In genomic region chr3:79927050-79927449, GRCm38 (mm10) we compare ENCODE assay signal across 22 mouse cellular contexts. TPM values are rescaled to one million over a fixed set of nuclear protein-coding genes. Genes with fewer than 3 reads are reported as not detected.
A peak's percentile ranks its signal among the peaks of the same experiment; 100 is the strongest.
DNase-seq lines count a peak whose midpoint lies in the region; ATAC-seq and TF ChIP-seq lines count a peak whose summit lies in the region.
"Had no signal": no experiment of that assay in that cellular context is flagged by ENCODE, and none has a peak within 500 bp of the region (broad histone marks: within the 10 kb centered on the region; RNA-seq: fewer than 3 reads in every experiment).

No protein-coding gene starts in this region.

- no peak overlapping the region for H3K4me2 ChIP-seq in forebrain, postnatal 0 days (ENCODE audit: low read depth)
- H3K4me2 ChIP-seq in forebrain, embryonic 15.5 days (replicated peaks), result no peak overlapping the region
- H3K4me2 ChIP-seq in heart, postnatal 0 days (ENCODE audit: low read depth, low read length), result no peak overlapping the region
- H3K4me2 ChIP-seq in lung, postnatal 0 days (replicated peaks; ENCODE audit: low read depth, low read length), result no peak overlapping the region
- H3K4me2 ChIP-seq: embryonic facial prominence, embryonic 12.5 days; intestine, embryonic 15.5 days; kidney, embryonic 15.5 days; limb, embryonic 15.5 days; stomach, embryonic 15.5 days had no signal

- H3K27me3 ChIP-seq in forebrain, postnatal 0 days (ENCODE audit: insufficient read depth, low read length), result no peaks in the 10 kb centered on the region
- H3K27me3 ChIP-seq in forebrain, embryonic 15.5 days, result no peaks in the 10 kb centered on the region
- no peaks in the 10 kb centered on the region for H3K27me3 ChIP-seq in heart, postnatal 0 days (ENCODE audit: control insufficient read depth, insufficient read depth, low read length)
- H3K27me3 ChIP-seq in lung, postnatal 0 days (replicated peaks; ENCODE audit: insufficient read depth, low read length), result no peaks in the 10 kb centered on the region
- H3K27me3 ChIP-seq: embryonic facial prominence, embryonic 12.5 days; intestine, embryonic 15.5 days; kidney, embryonic 15.5 days; limb, embryonic 15.5 days; stomach, embryonic 15.5 days had no signal

- TF ChIP-seq POLR2A in embryonic fibroblast, embryonic 13.5 days (IDR thresholded peaks at IDR 0.05; ENCODE audit: low read depth, low read length), result no peak

- WGBS in forebrain, postnatal 0 days, result 67% methylated on average over 4 of the region's 4 CpGs
- WGBS in forebrain, embryonic 15.5 days, result 72% methylated on average over 4 of the region's 4 CpGs
- 39% methylated on average over 4 of the region's 4 CpGs for WGBS in heart, postnatal 0 days
- 63% methylated on average over 4 of the region's 4 CpGs for WGBS in lung, postnatal 0 days

- intact Hi-C loops in heart, postnatal 14 days (cut with DNase I), result loop anchor here (5.0 kb wide), 1 partner anchor 40 kb away; no protein-coding TSS in a partner anchor

- TF ChIP-seq CTCF in forebrain, postnatal 0 days (IDR thresholded peaks at IDR 0.05; ENCODE audit: low read depth), result no peak
- no peak for TF ChIP-seq CTCF in heart, postnatal 0 days (IDR thresholded peaks at IDR 0.05; ENCODE audit: low read depth)
- no peak for TF ChIP-seq CTCF in lung, postnatal 0 days (IDR thresholded peaks at IDR 0.05)
- TF ChIP-seq CTCF in embryonic fibroblast, embryonic 13.5 days (IDR thresholded peaks at IDR 0.05; ENCODE audit: borderline replicate concordance, insufficient read depth, low read length), result no peak

- no peak overlapping the region for H3K4me3 ChIP-seq in forebrain, postnatal 0 days (ENCODE audit: low read depth, low read length)
- no peak overlapping the region for H3K4me3 ChIP-seq in forebrain, embryonic 15.5 days
- H3K4me3 ChIP-seq in heart, postnatal 0 days (ENCODE audit: low read depth, low read length), result no peak overlapping the region
- H3K4me3 ChIP-seq in lung, postnatal 0 days (ENCODE audit: low read depth, low read length), result no peak overlapping the region
- H3K4me3 ChIP-seq in embryonic fibroblast, embryonic 13.5 days (ENCODE audit: insufficient read depth, low read length), result no peak overlapping the region
- H3K4me3 ChIP-seq: embryonic facial prominence, embryonic 12.5 days; intestine, embryonic 15.5 days; kidney, embryonic 15.5 days; limb, embryonic 15.5 days; megakaryocyte, embryonic 14.5 days; stomach, embryonic 15.5 days had no signal

- H3K27ac ChIP-seq in forebrain, postnatal 0 days (ENCODE audit: low read depth, low read length), result no peak overlapping the region
- H3K27ac ChIP-seq in forebrain, embryonic 15.5 days (replicated peaks), result no peak overlapping the region
- peak overlapping the region; percentile 48 for H3K27ac ChIP-seq in heart, postnatal 0 days (ENCODE audit: low read depth)
- H3K27ac ChIP-seq in lung, postnatal 0 days (ENCODE audit: low read length), result no peak overlapping the region
- peak overlapping the region; percentile 91 for H3K27ac ChIP-seq in embryonic fibroblast, embryonic 13.5 days (ENCODE audit: insufficient read depth, low read length)
- H3K27ac ChIP-seq: embryonic facial prominence, embryonic 12.5 days; intestine, embryonic 15.5 days; kidney, embryonic 15.5 days; limb, embryonic 15.5 days; stomach, embryonic 15.5 days had no signal

- no peaks in the 10 kb centered on the region for H3K4me1 ChIP-seq in forebrain, postnatal 0 days (ENCODE audit: insufficient read depth)
- H3K4me1 ChIP-seq in forebrain, embryonic 15.5 days, result no peaks in the 10 kb centered on the region; the same call in 1 of the 2 replicates
- H3K4me1 ChIP-seq in heart, postnatal 0 days (ENCODE audit: control insufficient read depth, insufficient read depth), result peaks cover 53% of the 10 kb centered on the region
- no peaks in the 10 kb centered on the region for H3K4me1 ChIP-seq in lung, postnatal 0 days (ENCODE audit: insufficient read depth, low read depth, low read length)
- H3K4me1 ChIP-seq in embryonic fibroblast, embryonic 13.5 days (ENCODE audit: control insufficient read depth, insufficient read depth, low read length), result peaks cover 16% of the 10 kb centered on the region
- H3K4me1 ChIP-seq: intestine, embryonic 15.5 days; limb, embryonic 15.5 days; stomach, embryonic 15.5 days had no signal

- ATAC-seq in forebrain, postnatal 0 days, result peak; percentile 74
- no peak for ATAC-seq in forebrain, embryonic 15.5 days (replicated peaks)
- peak; percentile 61; the same call in 1 of the 2 replicates for ATAC-seq in heart, postnatal 0 days (ENCODE audit: insufficient read depth, low read depth)
- peak; percentile 41; the same call in 1 of the 2 replicates for ATAC-seq in lung, postnatal 0 days
- ATAC-seq: intestine, embryonic 15.5 days; midbrain, embryonic 16.5 days had no signal

- DNase-seq in forebrain, postnatal 0 days, result no peak
- peak; percentile 65 for DNase-seq in heart, postnatal 0 days (ENCODE audit: low spot score)
- no peak for DNase-seq in heart, postnatal 14 days
- DNase-seq in lung, postnatal 0 days (ENCODE audit: low spot score), result peak; percentile 25
- no peak for DNase-seq in lung, adult 18-20 months
- DNase-seq in spleen, postnatal 36 days (ENCODE audit: low spot score in 2 of 2), result no peak
- DNase-seq: B cell, adult 2 months; cerebellum, adult 11 months; cerebellum, postnatal 14 days; gastrocnemius, postnatal 10 days; heart, postnatal 36 days; lung, adult 2 months; right cerebral cortex, adult 18-20 months had no signal

- no peak for TF ChIP-seq EP300 in heart, postnatal 0 days (IDR thresholded peaks at IDR 0.05; ENCODE audit: low read depth)
- no peak for TF ChIP-seq EP300 in lung, postnatal 0 days (IDR thresholded peaks at IDR 0.05)

- no peaks in the 10 kb centered on the region for H3K36me3 ChIP-seq in forebrain, postnatal 0 days (ENCODE audit: insufficient read depth)
- H3K36me3 ChIP-seq in forebrain, embryonic 15.5 days, result no peaks in the 10 kb centered on the region
- peaks cover 9% of the 10 kb centered on the region; the same call in 1 of the 2 replicates for H3K36me3 ChIP-seq in heart, postnatal 0 days (replicated peaks; ENCODE audit: control insufficient read depth, insufficient read depth, low read length)
- H3K36me3 ChIP-seq in lung, postnatal 0 days (ENCODE audit: insufficient read depth, low read length), result no peaks in the 10 kb centered on the region
- H3K36me3 ChIP-seq: embryonic facial prominence, embryonic 12.5 days; intestine, embryonic 15.5 days; kidney, embryonic 15.5 days; limb, embryonic 15.5 days; stomach, embryonic 15.5 days had no signal

- H3K9me3 ChIP-seq in forebrain, postnatal 0 days (ENCODE audit: low read length), result no peaks in the 10 kb centered on the region
- no peaks in the 10 kb centered on the region for H3K9me3 ChIP-seq in forebrain, embryonic 15.5 days
- H3K9me3 ChIP-seq in heart, postnatal 0 days (replicated peaks; ENCODE audit: control insufficient read depth, low read length), result no peaks in the 10 kb centered on the region
- H3K9me3 ChIP-seq in lung, postnatal 0 days (ENCODE audit: low read length), result no peaks in the 10 kb centered on the region
- H3K9me3 ChIP-seq: embryonic facial prominence, embryonic 12.5 days; intestine, embryonic 15.5 days; kidney, embryonic 15.5 days; limb, embryonic 15.5 days; megakaryocyte, embryonic 14.5 days; stomach, embryonic 15.5 days had no signal

- no peak overlapping the region for H3K9ac ChIP-seq in forebrain, postnatal 0 days
- no peak overlapping the region for H3K9ac ChIP-seq in forebrain, embryonic 15.5 days (replicated peaks)
- no peak overlapping the region for H3K9ac ChIP-seq in heart, postnatal 0 days (replicated peaks; ENCODE audit: low read depth, low read length)
- H3K9ac ChIP-seq in lung, postnatal 0 days (replicated peaks; ENCODE audit: low read depth), result no peak overlapping the region
- H3K9ac ChIP-seq: embryonic facial prominence, embryonic 12.5 days; intestine, embryonic 15.5 days; kidney, embryonic 15.5 days; limb, embryonic 15.5 days; stomach, embryonic 15.5 days had no signal

RNA-seq across cellular contexts. Expression of gene Fam198b, which starts 42.7 kb away (rescaled TPM):
- total RNA-seq in forebrain, postnatal 0 days (2014; rRNA removed), result 1.3 and 2.1 TPM in 2 replicates
- 0.87 and 1.1 TPM in 2 replicates for polyA plus RNA-seq in forebrain, postnatal 0 days (2015; fragmentation: Nextera tagmentation; extraction: Ambion mirVana)
- 0.88 and 2.4 TPM in 2 replicates for polyA plus RNA-seq in forebrain, embryonic 15.5 days (2015; fragmentation: Nextera tagmentation; extraction: Ambion mirVana)
- total RNA-seq in heart, postnatal 0 days (2014; rRNA removed; ENCODE audit: low replicate concordance), result 110 and 114 TPM in 2 replicates
- 45.7 and 51.9 TPM in 2 replicates for polyA plus RNA-seq in heart, postnatal 0 days (2015; fragmentation: Nextera tagmentation; extraction: Ambion mirVana)
- total RNA-seq in heart, postnatal 14 days (2021), result 10 to 100 TPM; 28.8 to 42.7 TPM
- polyA plus RNA-seq in lung, postnatal 0 days (2015; fragmentation: Nextera tagmentation; extraction: Ambion mirVana), result 21.3 and 35.3 TPM in 2 replicates
- 188 and 357 TPM in 2 replicates for polyA plus RNA-seq in embryonic fibroblast, embryonic 13.5 days (2011; ENCODE audit: insufficient read length, low read depth, missing spikeins)

Comparison
In these comparisons a context has a peak if more than half of its experiments do, and no peak if none do; other contexts are left out.
1. DNase-seq: peak in heart, postnatal 0 days (single experiment) and lung, postnatal 0 days (single experiment); none in forebrain, postnatal 0 days (single experiment), heart, postnatal 14 days (0 of 2), lung, adult 18-20 months (0 of 2) and spleen, postnatal 36 days (0 of 2).
2. H3K27ac ChIP-seq: peak in heart, postnatal 0 days (single experiment) and embryonic fibroblast, embryonic 13.5 days (single experiment); none in forebrain, postnatal 0 days (single experiment), forebrain, embryonic 15.5 days (single experiment) and lung, postnatal 0 days (single experiment).